Mouse (Mus musculus) testis, adult 2 months (tissue): Measurements from ENCODE around the gene Tenm4.

Experiments
- CTCF ChIP-seq: fragments of 200-500 bp; IDR thresholded peaks from 2 replicates; pipeline ENCODE4 v1.5.1; 2012; ENCODE audit warnings: low read depth, mild to moderate bottlenecking, inconsistent platforms, low read length, moderate library complexity; ENCODE audit not compliant: control insufficient read depth, insufficient read depth, insufficient replicate concordance
- POLR2A ChIP-seq: fragments of 200-500 bp; IDR thresholded peaks from 2 replicates; pipeline ENCODE4 v1.6.1; 2012; ENCODE audit warnings: low read depth, mild to moderate bottlenecking, inconsistent platforms, low read length, moderate library complexity; ENCODE audit not compliant: control insufficient read depth

- TF ChIP-seq CTCF (no peak), POLR2A (no peak)
These were observed 637.1 kb downstream of the Tenm4 start for GRCm38 (mm10) chr7:96808059-96808646.
